Mouse (Mus musculus) limb, embryonic 10.5 days (tissue): ENCODE results near the gene Mblac2. TPM values are rescaled to one million over a fixed set of nuclear protein-coding genes. Genes with fewer than 3 reads are reported as not detected.
A peak's percentile ranks its signal among the peaks of the same experiment; 100 is the strongest.

ENCODE experiments used
- DNase-seq: peaks from one replicate; pipeline ENCODE4 v3.0.0-alpha.2; 2017; ENCODE audit warnings: low spot score
- H3K27ac ChIP-seq: fragments of 300-500 bp; sonication (generic); 2 replicates; pipeline ENCODE4 v1.5.1; 2016; ENCODE audit warnings: mild to moderate bottlenecking
- H3K27me3 ChIP-seq: fragments of 300-500 bp; sonication (generic); 2 replicates; pipeline ENCODE4 v1.6.1; 2016; ENCODE audit warnings: low read depth, mild to moderate bottlenecking; ENCODE audit not compliant: poor library complexity, severe bottlenecking
- H3K36me3 ChIP-seq: fragments of 300-500 bp; sonication (generic); 2 replicates; pipeline ENCODE4 v1.6.1; 2016; ENCODE audit warnings: mild to moderate bottlenecking, moderate library complexity
- H3K4me1 ChIP-seq: fragments of 300-500 bp; sonication (generic); 2 replicates; pipeline ENCODE4 v1.6.1; 2016
- H3K4me3 ChIP-seq: fragments of 300-500 bp; sonication (generic); 2 replicates; pipeline ENCODE4 v1.5.1; 2016; ENCODE audit warnings: mild to moderate bottlenecking, moderate library complexity
- H3K9me3 ChIP-seq: fragments of 300-500 bp; sonication (generic); replicated peaks from 2 replicates; pipeline ENCODE4 v1.6.1; 2016; ENCODE audit warnings: mild to moderate bottlenecking
- WGBS: fragments of 180-500 bp; shearing (Covaris S2); methylation state at CpG from one replicate; pipeline ENCODE4 v1.1.7; 2016; 5-methylcytosine and 5-hydroxymethylcytosine counted together
- polyA plus RNA-seq: library from polyadenylated mRNA; unstranded; fragments of >200 nt; fragmentation: Nextera tagmentation; extraction: Ambion mirVana; gene quantifications from 2 replicates; pipeline ENCODE4 v1.2.1, GENCODE M21; 2016

The Mblac2 gene
- 3.4 and 4.4 TPM in 2 replicates for polyA plus RNA-seq

GRCm38 (mm10) chr13:81710775-81711545, at the start of gene Mblac2, which contains the start of gene Polr3g:
Gene Mblac2 (plus strand): TSS chr13:81711341.
Gene Polr3g (minus strand): TSS chr13:81711013.
- Histone ChIP-seq H3K36me3 (no peaks in the 10 kb centered on the region), H3K4me3 (peak within 1 kb of the TSS; percentile 80), H3K27ac (peak within 1 kb of the TSS; percentile 86), H3K4me1 (peaks cover 18% of the 10 kb centered on the region), H3K27me3 (peaks cover 5% of the 10 kb centered on the region; the same call in 1 of the 2 replicates), H3K9me3 (no peaks in the 10 kb centered on the region)
- peak; percentile 95 for DNase-seq
- WGBS, result under 1% methylated on average over 59 of the region's 61 CpGs

- DNase-seq, result no peak
- H3K4me3 ChIP-seq, result no peak overlapping the region
- no peaks in the 10 kb centered on the region for H3K9me3 ChIP-seq
- WGBS, result 91% methylated on average over 12 of the region's 12 CpGs
- no peaks in the 10 kb centered on the region for H3K27me3 ChIP-seq
- peaks cover 2% of the 10 kb centered on the region; the same call in 1 of the 2 replicates for H3K4me1 ChIP-seq
- no peak overlapping the region for H3K27ac ChIP-seq
- H3K36me3 ChIP-seq, result peaks cover 49% of the 10 kb centered on the region
Measured at GRCm38 (mm10) chr13:81663566-81664330, 47.4 kb upstream of the Mblac2 start.

- no peak for DNase-seq
- H3K4me3 ChIP-seq, result no peak overlapping the region
- H3K27me3 ChIP-seq, result no peaks in the 10 kb centered on the region
- WGBS, result 92% methylated on average over 5 of the region's 5 CpGs
- no peak overlapping the region for H3K27ac ChIP-seq
- H3K9me3 ChIP-seq, result no peaks in the 10 kb centered on the region
- H3K4me1 ChIP-seq, result no peaks in the 10 kb centered on the region
- H3K36me3 ChIP-seq, result peaks cover 55% of the 10 kb centered on the region
Measured at GRCm38 (mm10) chr13:81664331-81664698, 46.8 kb upstream of the Mblac2 start.

GRCm38 (mm10) chr13:81667713-81668112, 43.4 kb upstream of the Mblac2 start:
- no peak for DNase-seq
- no peaks in the 10 kb centered on the region for H3K9me3 ChIP-seq
- no peak overlapping the region for H3K27ac ChIP-seq
- no peaks in the 10 kb centered on the region for H3K27me3 ChIP-seq
- WGBS, result 94% methylated on average over 5 of the region's 5 CpGs
- no peak overlapping the region for H3K4me3 ChIP-seq
- peaks cover 62% of the 10 kb centered on the region for H3K36me3 ChIP-seq
- H3K4me1 ChIP-seq, result no peaks in the 10 kb centered on the region

- Histone ChIP-seq H3K36me3 (peaks cover 38% of the 10 kb centered on the region), H3K27me3 (no peaks in the 10 kb centered on the region), H3K27ac (no peak overlapping the region), H3K9me3 (no peaks in the 10 kb centered on the region), H3K4me3 (no peak overlapping the region), H3K4me1 (no peaks in the 10 kb centered on the region)
- no peak for DNase-seq
- WGBS, result 81% methylated on average over 8 of the region's 8 CpGs
Measured at GRCm38 (mm10) chr13:81675333-81675732, 35.8 kb upstream of the Mblac2 start.

- DNase-seq, result no peak
- Histone ChIP-seq H3K4me3 (no peak overlapping the region), H3K36me3 (peaks cover 11% of the 10 kb centered on the region; the same call in 1 of the 2 replicates), H3K27ac (no peak overlapping the region), H3K9me3 (no peaks in the 10 kb centered on the region), H3K4me1 (no peaks in the 10 kb centered on the region), H3K27me3 (no peaks in the 10 kb centered on the region)
- WGBS, result 95% methylated on average over 3 of the region's 3 CpGs
Measured at GRCm38 (mm10) chr13:81683107-81683506, 28.0 kb upstream of the Mblac2 start.

- no peak overlapping the region for H3K4me3 ChIP-seq
- no peak for DNase-seq
- 83% methylated on average over 5 of the region's 5 CpGs for WGBS
Measured at GRCm38 (mm10) chr13:81684258-81684657, 26.9 kb upstream of the Mblac2 start.

GRCm38 (mm10) chr13:81684884-81685283, 26.3 kb upstream of the Mblac2 start:
- no peak for DNase-seq
- 97% methylated on average over 3 of the region's 3 CpGs for WGBS
- no peak overlapping the region for H3K4me3 ChIP-seq
- H3K27me3 ChIP-seq, result no peaks in the 10 kb centered on the region
- H3K36me3 ChIP-seq, result peaks cover 16% of the 10 kb centered on the region
- no peaks in the 10 kb centered on the region for H3K9me3 ChIP-seq
- H3K27ac ChIP-seq, result no peak overlapping the region
- no peaks in the 10 kb centered on the region for H3K4me1 ChIP-seq

More at GRCm38 (mm10) chr13:81684258-81684657, 26.9 kb upstream of the Mblac2 start:
- H3K4me1 ChIP-seq, result no peaks in the 10 kb centered on the region
- no peaks in the 10 kb centered on the region for H3K27me3 ChIP-seq
- no peak overlapping the region for H3K27ac ChIP-seq
- H3K9me3 ChIP-seq, result no peaks in the 10 kb centered on the region
- H3K36me3 ChIP-seq, result peaks cover 13% of the 10 kb centered on the region; the same call in 1 of the 2 replicates

- Histone ChIP-seq H3K27ac (no peak overlapping the region), H3K4me1 (no peaks in the 10 kb centered on the region), H3K9me3 (no peaks in the 10 kb centered on the region), H3K36me3 (peaks cover 22% of the 10 kb centered on the region), H3K4me3 (no peak overlapping the region), H3K27me3 (no peaks in the 10 kb centered on the region)
- 93% methylated on average over 3 of the region's 3 CpGs for WGBS
- no peak for DNase-seq
Measured at GRCm38 (mm10) chr13:81689587-81689986, 21.6 kb upstream of the Mblac2 start.

GRCm38 (mm10) chr13:81690477-81690876, 20.7 kb upstream of the Mblac2 start:
- Histone ChIP-seq H3K27me3 (no peaks in the 10 kb centered on the region), H3K27ac (no peak overlapping the region), H3K36me3 (peaks cover 23% of the 10 kb centered on the region), H3K9me3 (no peaks in the 10 kb centered on the region), H3K4me1 (no peaks in the 10 kb centered on the region), H3K4me3 (no peak overlapping the region)
- 89% methylated on average over 10 of the region's 10 CpGs for WGBS
- DNase-seq, result no peak

- WGBS, result 83% methylated on average over 9 of the region's 9 CpGs
- Histone ChIP-seq H3K36me3 (peaks cover 20% of the 10 kb centered on the region), H3K27ac (no peak overlapping the region), H3K4me1 (no peaks in the 10 kb centered on the region), H3K27me3 (no peaks in the 10 kb centered on the region), H3K9me3 (no peaks in the 10 kb centered on the region), H3K4me3 (no peak overlapping the region)
- DNase-seq, result no peak
Measured at GRCm38 (mm10) chr13:81691606-81692005, 19.5 kb upstream of the Mblac2 start.

- Histone ChIP-seq H3K27ac (no peak overlapping the region), H3K9me3 (no peaks in the 10 kb centered on the region), H3K27me3 (no peaks in the 10 kb centered on the region), H3K4me1 (no peaks in the 10 kb centered on the region), H3K4me3 (no peak overlapping the region), H3K36me3 (peaks cover 31% of the 10 kb centered on the region)
- no peak for DNase-seq
- WGBS, result 95% methylated on average over 12 of the region's 12 CpGs
Measured at GRCm38 (mm10) chr13:81694446-81694845, 16.7 kb upstream of the Mblac2 start.

GRCm38 (mm10) chr13:81703148-81703547, 8.0 kb upstream of the Mblac2 start:
- no peak for DNase-seq
- H3K27me3 ChIP-seq, result no peaks in the 10 kb centered on the region
- WGBS, result 72% methylated on average over 7 of the region's 7 CpGs
- H3K4me1 ChIP-seq, result no peaks in the 10 kb centered on the region
- no peak overlapping the region for H3K27ac ChIP-seq
- peaks cover 8% of the 10 kb centered on the region; the same call in 1 of the 2 replicates for H3K36me3 ChIP-seq
- no peaks in the 10 kb centered on the region for H3K9me3 ChIP-seq
- H3K4me3 ChIP-seq, result no peak overlapping the region
